Mouse (Mus musculus): ENCODE measurements around the gene Gm10715.
"Not testable (repeated sequence)": the region's sequence is repeated elsewhere in the genome, so short reads cannot be mapped to it uniquely, and the experiment has no call there.

DNA sequence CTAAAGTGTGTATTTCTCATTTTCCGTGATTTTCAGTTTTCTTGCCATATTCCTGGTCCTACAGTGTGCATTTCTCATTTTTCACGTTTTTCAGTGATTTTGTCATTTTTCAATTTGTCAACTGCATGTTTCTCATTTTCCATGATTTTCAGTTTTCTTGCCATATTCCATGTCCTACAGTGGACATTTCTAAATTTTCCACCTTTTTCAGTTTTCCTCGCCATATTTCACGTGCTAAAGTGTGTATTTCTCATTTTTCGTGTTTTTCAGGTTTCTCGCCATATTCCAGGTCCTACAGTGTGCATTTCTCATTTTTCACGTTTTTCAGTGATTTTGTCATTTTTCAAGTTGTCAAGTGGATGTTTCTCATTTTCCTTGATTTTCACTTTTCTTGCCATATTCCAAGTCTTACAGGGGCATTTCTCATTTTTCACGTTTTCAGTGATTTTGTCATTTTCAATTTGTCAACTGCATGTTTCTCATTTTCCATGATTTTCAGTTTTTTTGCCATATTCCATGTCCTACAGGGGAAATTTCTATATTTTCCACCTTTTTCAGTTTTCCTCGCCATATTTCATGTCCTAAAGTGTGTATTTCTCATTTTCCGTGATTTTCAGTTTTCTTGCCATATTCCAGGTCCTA, 5.9 kb upstream of the Gm10715 start:
- not testable (repeated sequence) for TF ChIP-seq POLR2A (IDR thresholded peaks at IDR 0.05; ENCODE audit: low read depth, low read length); CTCF (conservative IDR thresholded peaks at IDR 0.05; ENCODE audit: insufficient read depth, insufficient read length, low read depth, low read length)
